Mouse (Mus musculus) liver, embryonic 13.5 days (tissue): ENCODE measurements around the gene Cped1. TPM values are rescaled to one million over a fixed set of nuclear protein-coding genes. Genes with fewer than 3 reads are reported as not detected.

Experiments
- ATAC-seq: fragments of 200-750 bp; cut with Nextera tagmentation; 2 replicates; pipeline ENCODE4 v1.8.0; 2017; ENCODE audit warnings: low read depth, mild to moderate bottlenecking, moderate number of reproducible peaks, moderate library complexity
- DNase-seq: peaks from one replicate; pipeline ENCODE4 v3.0.0; 2022
- H3K27ac ChIP-seq: fragments of 300-500 bp; sonication (generic); 2 replicates; pipeline ENCODE4 v1.5.1; 2015; ENCODE audit warnings: moderate library complexity, mild to moderate bottlenecking, inconsistent platforms
- H3K27me3 ChIP-seq: fragments of 300-500 bp; sonication (generic); 2 replicates; pipeline ENCODE4 v1.6.1; 2015; ENCODE audit warnings: mild to moderate bottlenecking, inconsistent platforms
- H3K36me3 ChIP-seq: fragments of 300-500 bp; sonication (generic); 2 replicates; pipeline ENCODE4 v1.6.1; 2015; ENCODE audit warnings: mild to moderate bottlenecking, inconsistent platforms
- H3K4me1 ChIP-seq: fragments of 300-500 bp; sonication (generic); replicated peaks from 2 replicates; pipeline ENCODE4 v1.6.1; 2015; ENCODE audit warnings: inconsistent platforms
- H3K4me2 ChIP-seq: fragments of 300-500 bp; sonication (generic); 2 replicates; pipeline ENCODE4 v1.6.1; 2015; ENCODE audit warnings: inconsistent platforms, mild to moderate bottlenecking, moderate library complexity
- H3K4me3 ChIP-seq: fragments of 300-500 bp; sonication (generic); replicated peaks from 2 replicates; pipeline ENCODE4 v1.5.1; 2015; ENCODE audit warnings: mild to moderate bottlenecking, inconsistent platforms
- H3K9ac ChIP-seq: fragments of 300-500 bp; sonication (generic); 2 replicates; pipeline ENCODE4 v1.6.1; 2015; ENCODE audit warnings: mild to moderate bottlenecking, inconsistent platforms
- H3K9me3 ChIP-seq: fragments of 300-500 bp; sonication (generic); replicated peaks from 2 replicates; pipeline ENCODE4 v1.6.1; 2016; ENCODE audit warnings: inconsistent platforms
- whole genome bisulfite sequencing: fragments of 180-500 bp; shearing (Covaris S2); methylation state at CpG from one replicate; pipeline ENCODE4 v1.1.7; 2015; ENCODE audit not compliant: insufficient replicate concordance; 5-methylcytosine and 5-hydroxymethylcytosine counted together
- polyA plus RNA-seq: library from polyadenylated mRNA; unstranded; fragments of >200 nt; fragmentation: Nextera tagmentation; extraction: Ambion mirVana; gene quantifications from 2 replicates; pipeline ENCODE4 v1.2.1, GENCODE M21; 2015

Cped1 gene
- polyA plus RNA-seq, 1 experiment from 2014 or later = 2.2 TPM

- Histone ChIP-seq H3K4me3 (no peak overlapping the region), H3K36me3 (no peaks in the 10 kb centered on the region), H3K4me1 (0 out of 2 replicates have a peak, but pooled peaks cover 3% of the 10 kb centered on the region), H3K9me3 (no peaks in the 10 kb centered on the region), H3K27me3 (no peaks in the 10 kb centered on the region), H3K9ac (no peak overlapping the region), H3K27ac (no peak overlapping the region), H3K4me2 (no peak overlapping the region)
- WGBS = 49% methylated on average over 5 of the region's 5 CpGs
- DNase-seq = no peak
- ATAC-seq = no peak
Measured at GRCm38 (mm10) chr6:22012501-22012900, 26.8 kb downstream of the Cped1 start.

GRCm38 (mm10) chr6:22013394-22013793 is 27.7 kb downstream of the Cped1 start:
- Histone ChIP-seq H3K9ac (no peak overlapping the region), H3K36me3 (no peaks in the 10 kb centered on the region), H3K9me3 (no peaks in the 10 kb centered on the region), H3K4me2 (no peak overlapping the region), H3K4me1 (0 out of 2 replicates have a peak, but pooled peaks cover 3% of the 10 kb centered on the region), H3K27me3 (no peaks in the 10 kb centered on the region), H3K27ac (no peak overlapping the region), H3K4me3 (no peak overlapping the region)
- 79% methylated on average over 3 of the region's 3 CpGs for WGBS
- ATAC-seq (no peak), DNase-seq (no peak)

- Histone ChIP-seq H3K4me3 (no peak overlapping the region), H3K4me2 (no peak overlapping the region), H3K4me1 (0 out of 2 replicates have a peak, but pooled peaks cover 3% of the 10 kb centered on the region), H3K36me3 (no peaks in the 10 kb centered on the region), H3K9me3 (no peaks in the 10 kb centered on the region), H3K27ac (no peak overlapping the region), H3K27me3 (no peaks in the 10 kb centered on the region), H3K9ac (no peak overlapping the region)
- ATAC-seq (peak; percentile 10), DNase-seq (no peak)
- WGBS = 65% methylated on average over 6 of the region's 6 CpGs
Measured at GRCm38 (mm10) chr6:22014291-22014911, 28.7 kb downstream of the Cped1 start.

GRCm38 (mm10) chr6:22017631-22018030 is 31.9 kb downstream of the Cped1 start:
- no peaks in the 10 kb centered on the region for H3K9me3 ChIP-seq
- H3K9ac ChIP-seq = no peak overlapping the region
- no peak overlapping the region for H3K4me2 ChIP-seq
- no peaks in the 10 kb centered on the region for H3K27me3 ChIP-seq
- ATAC-seq = no peak
- no peak overlapping the region for H3K4me3 ChIP-seq
- H3K36me3 ChIP-seq = no peaks in the 10 kb centered on the region
- no peaks in the 10 kb centered on the region for H3K4me1 ChIP-seq
- no peak for DNase-seq
- 32% methylated on average over 7 of the region's 7 CpGs for WGBS
- H3K27ac ChIP-seq = no peak overlapping the region

GRCm38 (mm10) chr6:22018768-22019445 is 33.2 kb downstream of the Cped1 start:
- Histone ChIP-seq H3K9ac (no peak overlapping the region), H3K36me3 (no peaks in the 10 kb centered on the region), H3K9me3 (no peaks in the 10 kb centered on the region), H3K4me2 (no peak overlapping the region), H3K4me3 (no peak overlapping the region), H3K27me3 (no peaks in the 10 kb centered on the region), H3K27ac (no peak overlapping the region), H3K4me1 (no peaks in the 10 kb centered on the region)
- ATAC-seq = no peak
- no peak for DNase-seq
- 54% methylated on average over 8 of the region's 8 CpGs for WGBS

GRCm38 (mm10) chr6:22019637-22020036 is 33.9 kb downstream of the Cped1 start:
- no peak overlapping the region for H3K9ac ChIP-seq
- no peaks in the 10 kb centered on the region for H3K9me3 ChIP-seq
- H3K4me3 ChIP-seq = no peak overlapping the region
- H3K27ac ChIP-seq = peak overlapping the region; percentile 5; the same call in 1 of the 2 replicates
- no peak for DNase-seq
- H3K4me1 ChIP-seq = no peaks in the 10 kb centered on the region
- no peak for ATAC-seq
- H3K27me3 ChIP-seq = no peaks in the 10 kb centered on the region
- WGBS = 19% methylated on average over 10 of the region's 10 CpGs
- H3K36me3 ChIP-seq = no peaks in the 10 kb centered on the region
- H3K4me2 ChIP-seq = no peak overlapping the region

GRCm38 (mm10) chr6:22020696-22021095 is 35.0 kb downstream of the Cped1 start:
- ATAC-seq (no peak), DNase-seq (no peak)
- H3K4me2 ChIP-seq = no peak overlapping the region
- WGBS = 70% methylated on average over 5 of the region's 5 CpGs
- no peak overlapping the region for H3K27ac ChIP-seq
- H3K36me3 ChIP-seq = no peaks in the 10 kb centered on the region
- H3K27me3 ChIP-seq = no peaks in the 10 kb centered on the region
- no peaks in the 10 kb centered on the region for H3K9me3 ChIP-seq
- 0 out of 2 replicates have a peak, but pooled peaks cover 3% of the 10 kb centered on the region for H3K4me1 ChIP-seq
- H3K9ac ChIP-seq = no peak overlapping the region
- H3K4me3 ChIP-seq = no peak overlapping the region

GRCm38 (mm10) chr6:22021315-22021714 is 35.6 kb downstream of the Cped1 start:
- Histone ChIP-seq H3K4me1 (0 out of 2 replicates have a peak, but pooled peaks cover 3% of the 10 kb centered on the region), H3K9ac (no peak overlapping the region), H3K4me3 (no peak overlapping the region), H3K4me2 (no peak overlapping the region), H3K9me3 (no peaks in the 10 kb centered on the region), H3K27ac (no peak overlapping the region), H3K27me3 (no peaks in the 10 kb centered on the region), H3K36me3 (no peaks in the 10 kb centered on the region)
- no peak for DNase-seq
- ATAC-seq = no peak
- 79% methylated on average over 3 of the region's 3 CpGs for WGBS

GRCm38 (mm10) chr6:22024168-22024567 is 38.5 kb downstream of the Cped1 start:
- DNase-seq (no peak), ATAC-seq (no peak)
- H3K4me1 ChIP-seq = peaks cover 11% of the 10 kb centered on the region; the same call in 1 of the 2 replicates
- H3K4me3 ChIP-seq = no peak overlapping the region
- no peaks in the 10 kb centered on the region for H3K27me3 ChIP-seq
- H3K9ac ChIP-seq = no peak overlapping the region
- 80% methylated on average over 2 of the region's 2 CpGs for WGBS
- no peak overlapping the region for H3K4me2 ChIP-seq
- no peak overlapping the region for H3K27ac ChIP-seq
- H3K9me3 ChIP-seq = no peaks in the 10 kb centered on the region
- H3K36me3 ChIP-seq = no peaks in the 10 kb centered on the region

- H3K9ac ChIP-seq = no peak overlapping the region
- H3K4me3 ChIP-seq = peak overlapping the region; percentile 24
Measured at GRCm38 (mm10) chr6:22025584-22026357, 40.1 kb downstream of the Cped1 start.

GRCm38 (mm10) chr6:22026358-22026673 is 40.6 kb downstream of the Cped1 start:
- Histone ChIP-seq H3K9me3 (no peaks in the 10 kb centered on the region), H3K4me1 (peaks cover 11% of the 10 kb centered on the region; the same call in 1 of the 2 replicates), H3K4me3 (peak overlapping the region; percentile 24), H3K27ac (no peak overlapping the region), H3K9ac (no peak overlapping the region), H3K4me2 (peak overlapping the region; percentile 46), H3K27me3 (no peaks in the 10 kb centered on the region), H3K36me3 (no peaks in the 10 kb centered on the region)
- no peak for ATAC-seq
- WGBS = 28% methylated on average over 4 of the region's 4 CpGs
- no peak for DNase-seq

More at GRCm38 (mm10) chr6:22025584-22026357, 40.1 kb downstream of the Cped1 start:
- Histone ChIP-seq H3K4me2 (peak overlapping the region; percentile 46), H3K9me3 (no peaks in the 10 kb centered on the region), H3K4me1 (peaks cover 11% of the 10 kb centered on the region; the same call in 1 of the 2 replicates), H3K27ac (peak overlapping the region; percentile 37; the same call in 1 of the 2 replicates), H3K36me3 (no peaks in the 10 kb centered on the region), H3K27me3 (no peaks in the 10 kb centered on the region)
- DNase-seq = no peak
- peak; percentile 60 for ATAC-seq
- WGBS = 21% methylated on average over 16 of the region's 17 CpGs
